Mouse (Mus musculus): ENCODE results near the gene Flcn. TPM values are rescaled to one million over a fixed set of nuclear protein-coding genes. Genes with fewer than 3 reads are reported as not detected.

Gene Flcn
- total RNA-seq, 2 experiments from 2014 or later = 37.0 to 38.7 TPM

DNA sequence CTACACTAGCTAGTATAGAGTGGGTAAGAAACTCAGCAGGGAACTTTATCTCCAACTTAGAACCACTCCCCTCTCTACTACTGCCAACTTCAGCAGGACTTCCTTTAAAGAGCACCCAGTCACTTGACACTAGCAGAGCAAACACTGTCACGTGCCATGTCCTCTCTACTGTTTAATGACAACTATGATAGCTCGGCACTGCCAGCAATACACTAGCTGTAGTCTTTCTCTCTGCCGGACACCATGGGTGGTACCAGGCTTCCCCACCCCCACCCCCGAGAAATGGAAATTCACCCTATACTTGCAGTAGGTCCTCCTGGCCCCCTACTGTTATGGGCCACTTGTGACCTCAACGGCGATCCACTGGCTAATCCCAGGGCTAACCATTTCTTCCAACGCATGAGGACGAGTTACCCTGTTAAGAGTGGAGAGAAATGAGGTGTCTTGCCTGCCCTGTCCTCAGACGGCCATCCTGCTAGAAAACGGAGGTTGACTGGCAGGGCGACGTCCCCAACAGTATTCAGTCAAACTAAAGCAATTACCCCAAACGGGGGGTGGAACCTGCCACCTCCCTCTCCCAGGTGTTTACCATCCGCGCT lies 646 bp downstream of the Flcn start:
- intact Hi-C loops (cut with DNase I) = no loop called here
- DNase-seq (ENCODE audit: low spot score in 2 of 2) = peak in 1 of 2 experiments; percentile 40

DNA sequence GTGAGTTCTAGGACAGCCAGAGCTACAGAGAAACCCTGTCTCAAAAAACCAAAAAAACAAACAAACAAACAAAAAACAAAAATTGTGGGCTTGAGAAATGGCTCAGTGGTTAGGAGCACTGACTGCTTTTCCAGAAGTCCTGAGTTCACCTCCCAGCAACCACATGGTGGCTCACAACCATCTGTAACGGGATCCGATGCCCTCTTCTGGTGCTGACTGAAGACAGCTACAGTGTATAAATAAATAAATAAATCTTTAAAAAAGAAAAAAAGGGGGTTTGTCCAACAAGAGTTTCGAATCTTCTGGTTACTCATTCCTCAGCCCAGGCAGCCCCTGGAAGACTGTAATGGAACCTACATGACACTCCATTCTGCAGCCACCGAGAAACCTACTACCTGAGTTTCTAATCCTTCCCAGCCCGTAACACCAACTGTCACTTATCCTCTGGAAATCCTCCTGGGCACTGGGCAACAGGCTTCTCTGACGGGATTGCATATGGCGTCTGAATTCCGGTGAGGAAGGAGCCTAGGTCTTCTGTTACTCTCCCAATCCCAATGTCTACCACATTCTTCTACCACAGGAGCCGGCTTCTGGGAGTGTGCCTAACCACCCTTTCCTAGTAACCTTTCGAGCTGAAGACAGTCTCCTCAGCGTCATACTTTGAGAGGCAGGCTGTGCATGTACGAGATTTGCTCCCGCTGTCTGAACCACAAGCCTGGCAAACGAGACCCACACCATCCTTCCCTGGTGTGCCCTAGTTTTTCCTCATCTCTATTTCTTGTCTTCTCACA lies 1.5 kb downstream of the Flcn start:
- intact Hi-C loops (cut with DNase I) = no loop called here
- DNase-seq (ENCODE audit: low spot score in 2 of 2) = no peak

DNA sequence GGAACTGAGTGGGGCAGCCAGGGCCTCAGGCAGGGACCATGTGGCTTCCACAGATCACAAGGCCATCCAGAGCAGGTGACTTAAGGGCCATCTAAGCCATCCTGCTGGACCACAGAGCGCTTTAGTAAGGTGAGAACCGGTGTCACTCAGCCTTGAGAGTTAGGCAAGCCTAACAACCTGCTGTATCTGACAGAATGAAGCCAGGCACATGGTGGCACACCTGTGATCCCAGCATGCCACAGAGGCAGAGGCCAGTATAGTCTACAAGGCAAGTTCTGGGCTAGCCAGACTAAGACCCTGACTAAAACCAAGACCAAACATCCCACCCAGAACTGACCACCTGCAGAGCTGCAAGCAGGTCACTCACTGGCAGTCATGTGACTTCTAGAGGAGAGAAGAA lies 4.2 kb downstream of the Flcn start:
- DNase-seq (ENCODE audit: low spot score in 2 of 2) = no peak
- intact Hi-C loops (cut with DNase I) = no loop called here

DNA sequence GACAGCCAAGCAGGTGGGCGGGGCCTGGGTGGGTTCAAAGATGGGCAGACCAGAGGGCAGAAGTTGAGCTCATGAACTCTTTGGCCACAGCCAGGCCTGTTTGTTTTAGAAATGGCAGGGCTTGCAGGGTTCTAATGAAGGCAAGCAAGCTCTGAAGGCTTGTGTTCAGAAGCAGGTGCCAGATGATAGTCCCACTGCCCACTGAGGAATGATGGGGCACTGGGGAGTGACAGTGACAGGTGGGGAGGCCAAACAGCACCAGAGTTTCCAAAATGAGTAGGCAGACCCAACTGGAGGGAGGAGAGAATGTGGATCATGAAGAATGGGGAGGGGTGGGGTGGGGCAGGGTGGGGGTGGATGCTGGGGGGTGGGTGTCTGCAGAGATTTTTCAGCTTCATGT lies 4.6 kb downstream of the Flcn start:
- intact Hi-C loops (cut with DNase I) = no loop called here
- no peak for DNase-seq (ENCODE audit: low spot score in 2 of 2)

DNA sequence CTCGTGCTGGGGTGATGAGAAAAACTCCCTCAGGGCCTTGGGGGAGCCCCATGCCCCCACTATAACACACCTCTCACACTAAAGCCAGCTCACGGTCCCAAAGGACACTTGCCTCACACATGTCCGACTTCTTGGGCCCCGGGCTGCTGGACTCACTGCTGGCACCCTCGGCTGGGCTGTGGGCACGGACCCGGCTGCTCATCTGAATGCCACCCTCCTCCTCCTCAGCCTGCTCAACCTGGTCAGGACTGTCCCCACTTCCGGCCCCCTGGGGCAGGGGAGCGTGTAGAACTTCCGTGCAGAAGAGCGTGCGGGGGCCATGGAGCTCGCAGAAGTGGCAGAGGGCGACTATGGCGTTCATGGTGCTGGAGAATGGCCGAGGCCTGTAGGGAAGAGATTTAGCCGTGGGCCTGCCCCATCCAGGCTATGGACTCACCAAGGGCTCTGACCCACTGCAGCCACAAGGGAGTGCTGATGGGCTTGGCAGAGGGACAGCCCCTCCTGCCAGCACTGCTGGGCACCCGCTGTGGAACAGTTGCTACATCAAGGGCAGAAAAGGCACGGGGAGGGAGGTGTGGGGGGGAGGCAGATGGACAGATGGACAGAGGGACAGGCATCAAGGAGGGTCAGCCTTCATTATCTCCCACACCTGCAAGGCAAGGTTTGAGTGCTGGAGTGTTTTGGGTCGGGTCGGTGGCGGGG lies 5.3 kb downstream of the Flcn start:
- intact Hi-C loops (cut with DNase I) = no loop called here
- DNase-seq (ENCODE audit: low spot score in 2 of 2) = no peak

DNA sequence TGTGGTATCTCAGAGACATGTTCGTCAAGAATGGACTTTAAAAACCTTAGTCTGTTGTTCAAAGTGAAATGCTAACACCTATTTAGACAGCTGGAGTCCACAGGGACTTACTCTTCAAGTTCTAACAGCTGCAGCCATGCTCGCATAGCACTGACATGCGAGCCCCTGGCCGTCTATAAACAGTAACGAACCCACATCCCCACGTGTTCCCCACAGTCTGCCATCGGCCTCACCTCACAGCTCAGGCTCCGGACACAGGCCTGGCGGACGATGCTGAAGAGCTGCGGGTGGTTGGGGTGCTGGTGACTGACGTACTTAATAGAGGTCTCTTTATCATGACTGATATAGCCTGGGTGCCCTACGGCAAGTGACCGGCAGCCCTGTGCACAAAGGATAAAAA lies 6.3 kb downstream of the Flcn start:
- no peak for DNase-seq (ENCODE audit: low spot score in 2 of 2)
- intact Hi-C loops (cut with DNase I) = no loop called here

DNA sequence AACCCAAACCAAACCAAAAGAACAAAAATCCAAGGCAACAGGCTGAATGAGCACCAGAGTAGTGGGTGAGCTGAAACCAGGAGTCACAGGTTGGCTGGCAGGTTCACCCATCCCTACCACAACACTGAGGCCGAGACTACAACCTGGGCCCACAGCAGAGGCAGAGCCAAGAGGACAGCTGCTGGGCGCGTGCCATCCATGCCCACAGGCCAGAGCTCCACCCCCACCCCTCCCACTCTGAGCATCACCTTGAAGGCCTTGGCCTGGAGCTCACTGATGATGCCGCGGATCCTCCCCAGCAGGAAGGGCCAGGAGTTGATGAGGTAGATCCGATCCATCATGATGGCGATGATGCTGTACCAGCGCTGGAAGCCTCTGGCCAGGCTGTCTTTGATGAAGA lies 7.9 kb downstream of the Flcn start:
- DNase-seq (ENCODE audit: low spot score in 2 of 2) = no peak
- intact Hi-C loops (cut with DNase I) = no loop called here

DNA sequence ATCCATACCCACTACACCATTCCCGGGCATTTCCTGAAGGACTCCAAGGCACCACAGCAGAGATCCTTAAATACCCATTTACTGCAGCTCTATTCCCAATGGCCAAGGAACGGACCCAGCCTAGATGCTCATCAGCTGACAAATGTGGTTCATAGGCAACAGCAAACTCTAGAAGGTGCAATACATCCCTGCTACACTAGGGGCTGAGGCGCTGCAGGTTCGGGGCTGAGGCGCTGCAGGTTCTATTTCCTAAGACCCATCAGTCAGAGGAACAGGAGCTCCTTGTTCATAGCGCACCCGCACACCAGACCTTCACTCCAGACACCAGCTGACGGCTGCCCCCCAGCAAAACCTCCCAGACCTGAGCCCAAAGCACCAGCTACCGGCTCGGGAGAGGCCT lies 9.4 kb downstream of the Flcn start:
- no peak for DNase-seq (ENCODE audit: low spot score in 2 of 2)
- intact Hi-C loops (cut with DNase I) = no loop called here

DNA sequence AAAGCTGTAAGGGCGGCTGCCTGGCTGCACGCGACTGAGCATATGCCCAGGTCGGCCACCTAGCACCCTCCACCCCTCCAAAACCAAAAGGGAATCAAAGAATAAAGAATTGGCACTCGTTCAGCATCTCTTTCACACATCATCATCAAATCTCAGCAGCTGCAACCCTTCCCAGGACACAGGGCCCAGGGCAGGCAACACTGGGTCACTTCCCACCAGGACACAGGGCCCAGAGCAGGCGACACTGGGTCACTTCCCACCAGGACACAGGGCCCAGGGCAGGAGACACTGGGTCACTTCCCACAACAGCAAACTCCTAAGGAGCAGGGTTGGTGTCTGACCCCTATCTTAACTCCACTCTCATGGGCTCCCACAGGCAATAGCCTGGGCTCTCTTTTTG lies 16.4 kb downstream of the Flcn start:
- DNase-seq (ENCODE audit: low spot score in 2 of 2) = no peak
- intact Hi-C loops (cut with DNase I) = no loop called here

DNA sequence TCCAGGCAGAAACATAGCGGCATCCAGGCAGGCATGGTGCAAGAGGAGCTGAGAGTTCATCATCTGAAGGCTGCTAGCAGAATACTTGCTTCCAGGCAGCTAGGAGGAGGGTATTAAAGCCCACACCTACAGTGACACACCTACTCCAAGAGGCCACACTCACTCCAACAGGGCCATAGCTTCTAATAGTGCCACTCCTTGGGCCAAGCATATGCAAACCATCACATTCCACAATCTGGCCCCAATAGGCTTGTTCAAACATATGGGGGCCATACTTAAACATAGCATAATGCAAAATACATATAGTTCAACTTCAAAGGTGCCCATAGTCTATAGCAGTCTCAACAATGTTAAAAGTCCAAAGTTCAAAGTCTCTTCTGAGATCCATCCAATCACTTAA lies 20.5 kb downstream of the Flcn start:
- intact Hi-C loops (cut with DNase I) = no loop called here
- no peak for DNase-seq (ENCODE audit: low spot score in 2 of 2)

DNA sequence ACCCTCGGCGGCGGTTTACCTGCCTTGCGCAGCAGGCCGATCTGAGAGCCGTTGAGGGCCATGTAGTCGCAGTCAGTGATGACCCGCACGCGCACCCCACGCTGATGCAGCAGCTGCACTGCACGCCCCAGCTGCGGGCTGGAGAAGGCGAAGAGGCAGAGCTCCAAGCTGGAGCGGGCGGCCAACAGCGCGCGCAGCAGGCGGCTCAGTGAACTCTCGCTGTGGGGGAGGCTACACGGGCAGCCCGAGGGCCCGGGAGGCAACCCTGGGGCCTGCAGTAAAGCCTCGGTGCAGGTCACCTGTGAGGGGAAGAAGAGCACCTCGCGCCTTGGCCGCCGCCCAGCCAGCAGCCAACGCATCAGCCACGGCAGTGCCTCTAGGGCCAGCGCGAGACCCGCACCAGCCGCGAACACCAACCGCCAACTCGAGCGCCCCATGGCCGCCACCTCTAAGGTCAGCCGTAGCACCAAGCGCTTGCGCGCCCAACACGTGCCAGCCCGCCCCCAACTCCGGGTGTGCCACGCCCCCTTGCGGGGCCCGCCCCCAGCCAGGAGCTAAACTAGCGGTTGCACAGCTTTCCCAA lies 22.5 kb downstream of the Flcn start, which contains the start of gene Pld6:
TSS of gene Pld6 (minus strand) at position 447 of the 583 bp plus-strand sequence.
- DNase-seq (ENCODE audit: low spot score in 2 of 2) = no peak
- intact Hi-C loops (cut with DNase I) = no loop called here

DNA sequence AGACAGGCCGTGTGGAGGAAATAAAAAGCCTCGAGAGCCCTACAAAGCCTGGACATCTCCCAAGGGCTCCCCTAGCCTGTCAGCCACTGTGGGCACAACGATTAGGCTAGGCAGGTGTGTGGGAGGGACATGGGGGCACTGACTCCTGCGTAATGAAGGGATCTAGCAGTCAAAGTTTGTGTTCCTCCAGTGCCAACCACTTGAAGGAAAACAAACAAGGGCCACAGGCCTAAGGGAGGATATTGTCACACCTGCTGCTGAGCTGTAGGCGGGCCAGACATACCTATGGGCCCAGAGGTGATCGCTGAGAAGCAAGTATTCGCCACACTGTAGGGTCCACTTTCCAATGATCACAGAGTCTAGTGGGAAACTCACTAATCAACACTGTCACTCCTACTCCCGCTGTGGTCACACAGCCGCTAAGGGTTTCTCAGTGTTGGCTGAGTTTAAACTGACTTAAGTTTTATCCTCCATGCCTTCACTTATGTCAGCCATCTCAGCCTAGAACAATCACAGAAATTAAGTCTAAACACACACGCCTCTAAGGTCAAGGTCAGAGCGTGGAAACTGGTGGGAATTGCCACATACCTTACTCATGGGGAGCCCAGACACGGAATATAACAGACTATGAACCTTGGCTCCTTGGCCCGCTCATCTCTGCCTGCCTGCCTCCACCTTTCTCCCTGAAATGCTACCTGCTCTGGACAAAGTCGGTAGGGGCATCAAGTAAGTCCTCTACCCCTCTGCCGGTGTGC lies 23.2 kb downstream of the Flcn start:
- intact Hi-C loops (cut with DNase I) = no loop called here

DNA sequence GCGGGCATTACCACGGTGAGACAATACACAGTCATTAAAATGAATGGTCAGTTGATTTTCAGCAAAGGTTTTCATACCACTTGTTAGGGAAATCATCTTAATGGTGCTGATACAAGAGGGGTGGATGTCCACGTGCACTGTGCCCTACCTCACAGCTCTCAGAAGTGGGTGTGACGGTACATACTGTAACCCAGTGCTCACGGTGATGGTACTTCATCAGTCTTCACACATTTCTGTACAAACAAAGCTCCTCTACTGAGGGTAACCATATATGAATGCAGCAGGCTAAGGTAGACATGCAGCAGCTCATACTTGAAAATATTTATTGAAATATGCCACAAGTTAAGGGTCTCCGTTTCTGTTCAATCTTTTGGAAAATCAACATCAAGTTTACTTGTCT lies 26.2 kb downstream of the Flcn start:
- intact Hi-C loops (cut with DNase I) = no loop called here
- no peak for DNase-seq (ENCODE audit: low spot score in 2 of 2)

More for the DNA sequence above, 23.2 kb downstream of the Flcn start:
- no peak for DNase-seq (ENCODE audit: low spot score in 2 of 2)

DNA sequence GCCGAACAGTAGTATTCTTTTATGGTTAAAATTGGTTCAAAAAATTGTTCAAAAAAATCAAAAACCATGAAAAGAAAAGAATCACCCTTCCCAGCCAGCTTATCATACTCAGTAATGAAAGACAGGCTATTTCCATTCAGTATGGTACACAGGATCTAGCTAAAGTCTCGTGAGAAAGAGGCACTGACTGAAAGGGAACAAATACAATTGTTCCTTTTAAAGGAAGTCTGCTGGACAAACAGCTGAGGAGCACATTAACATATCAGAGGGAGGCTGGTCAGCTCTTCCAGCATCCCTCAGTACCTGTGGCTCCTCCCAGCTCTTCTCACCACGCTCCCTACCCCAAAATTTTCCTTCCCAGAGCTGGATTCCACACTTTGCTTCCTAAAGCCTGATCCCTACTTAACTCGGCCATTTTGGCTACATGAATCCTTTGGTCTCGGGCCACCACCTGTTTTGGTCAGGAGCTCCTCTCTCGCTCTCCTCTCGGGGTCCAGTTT lies 27.7 kb downstream of the Flcn start:
- intact Hi-C loops (cut with DNase I) = no loop called here
- no peak for DNase-seq (ENCODE audit: low spot score in 2 of 2)

DNA sequence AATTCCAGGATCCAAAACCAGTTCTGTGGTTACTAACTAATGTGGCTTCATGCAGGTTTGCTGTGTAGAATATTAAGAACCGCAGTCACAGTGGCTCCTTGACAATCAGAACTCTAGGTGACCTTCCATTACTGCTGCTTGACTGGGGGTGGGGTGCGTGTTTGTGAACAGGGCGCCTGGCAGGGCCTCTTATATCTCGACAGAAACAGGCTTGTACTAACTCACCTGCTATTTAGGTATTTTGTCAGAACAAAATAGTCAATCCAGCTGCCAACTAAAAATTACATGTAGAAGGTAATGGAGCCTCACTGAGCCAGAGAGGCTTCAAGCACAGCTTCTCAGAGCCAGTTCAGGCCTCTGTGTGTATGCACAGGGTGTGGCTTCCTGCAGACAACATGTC lies 29.6 kb downstream of the Flcn start:
- DNase-seq (ENCODE audit: low spot score in 2 of 2) = no peak
- intact Hi-C loops (cut with DNase I) = no loop called here

DNA sequence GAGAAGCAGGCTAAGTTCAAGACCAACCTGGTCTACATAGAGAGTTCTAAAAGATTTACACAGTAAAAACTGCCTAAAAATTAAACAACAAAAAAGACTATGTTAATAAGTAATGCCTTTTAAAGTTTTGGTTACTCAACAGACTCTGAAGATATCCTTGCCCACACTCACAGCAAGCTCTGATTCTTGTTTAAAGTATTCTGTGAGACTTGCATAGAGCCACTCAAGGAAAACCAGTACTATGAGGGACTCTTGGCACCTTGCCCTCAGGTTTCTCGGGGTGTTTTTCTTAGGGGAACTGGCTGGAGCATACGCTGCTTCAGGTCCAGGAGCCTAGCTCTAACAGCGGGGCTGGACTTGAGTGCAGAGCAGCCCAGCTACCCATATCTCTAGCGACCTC lies 30.4 kb downstream of the Flcn start:
- DNase-seq (ENCODE audit: low spot score in 2 of 2) = no peak
- intact Hi-C loops (cut with DNase I) = no loop called here

DNA sequence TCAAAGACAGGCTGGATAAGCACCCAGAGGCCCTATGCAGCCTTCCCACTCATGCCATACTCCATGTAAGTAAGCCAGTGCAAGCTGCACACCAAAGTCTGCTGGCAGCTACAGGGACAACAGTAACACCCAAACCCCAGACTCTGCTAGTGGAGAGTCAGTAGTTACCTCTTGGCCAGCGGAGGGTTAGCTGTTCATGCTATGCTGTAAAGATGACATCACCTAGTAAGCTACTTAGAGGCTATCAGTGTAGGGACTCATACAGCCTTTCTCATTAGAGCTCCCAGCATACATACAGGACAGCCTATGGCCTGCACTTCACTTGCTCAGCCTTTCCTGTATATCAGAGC lies 31.0 kb downstream of the Flcn start:
- intact Hi-C loops (cut with DNase I) = no loop called here
- no peak for DNase-seq (ENCODE audit: low spot score in 2 of 2)

DNA sequence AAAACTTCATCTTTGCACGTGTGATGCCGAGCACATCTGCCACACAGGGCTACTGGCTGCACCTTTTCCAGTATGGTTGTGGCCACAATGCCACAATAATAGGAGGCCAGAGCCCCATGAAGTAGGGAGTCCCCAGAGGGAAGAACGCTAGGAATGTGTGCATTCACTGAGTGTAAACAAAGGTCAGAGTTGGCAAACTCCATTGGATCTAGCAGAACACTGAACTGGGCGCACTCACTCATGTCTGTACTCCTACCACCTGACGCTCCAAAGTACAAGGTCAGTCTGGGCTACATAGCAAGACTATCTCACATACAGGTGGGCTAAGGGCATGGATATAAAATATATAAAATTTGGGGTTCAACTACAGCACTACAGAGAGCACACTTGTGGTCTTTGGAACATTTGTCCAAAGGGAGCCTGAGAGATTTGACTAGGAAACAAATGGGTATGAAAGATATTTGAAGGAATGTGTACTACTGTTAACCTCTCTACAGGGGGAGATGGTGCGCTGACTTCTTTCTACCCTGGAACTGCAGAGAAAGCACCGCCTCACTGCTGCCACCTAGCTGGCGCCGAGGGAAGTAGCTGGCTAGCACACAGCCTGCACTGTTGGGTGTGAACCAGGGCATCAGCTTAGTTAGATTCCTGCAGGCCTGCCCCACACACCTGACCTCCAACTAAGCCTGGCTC lies 31.5 kb downstream of the Flcn start:
- intact Hi-C loops (cut with DNase I) = no loop called here
- peak; percentile 69 to 84 for DNase-seq (ENCODE audit: low spot score in 2 of 2)

DNA sequence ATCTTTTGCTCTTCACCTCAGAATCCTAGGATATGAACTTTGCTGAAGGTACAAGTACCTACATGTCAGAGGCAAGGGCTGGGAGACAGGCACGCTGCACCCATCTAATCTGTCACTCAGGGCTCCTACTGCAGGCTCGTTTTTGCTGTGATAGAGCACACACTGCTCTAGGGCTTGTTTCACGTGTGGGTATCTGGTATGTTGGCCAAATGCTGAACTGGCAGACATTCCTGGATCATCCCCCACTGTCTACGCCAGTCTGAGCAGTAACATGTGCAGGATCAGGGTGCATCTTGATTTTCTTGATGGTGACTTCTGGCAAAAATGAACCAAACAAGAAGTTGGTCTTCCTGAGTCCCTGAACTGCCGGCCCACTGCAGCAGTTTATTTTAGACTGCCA lies 32.6 kb downstream of the Flcn start:
- intact Hi-C loops (cut with DNase I) = no loop called here

More for the DNA sequence above, 32.6 kb downstream of the Flcn start:
- DNase-seq (ENCODE audit: low spot score in 2 of 2) = no peak

Measured in left cerebral cortex, postnatal 14 days (tissue).